Comparison of ENCODE assay signal across 10 mouse cellular contexts in genomic region chr7:83813993-83814392, GRCm38 (mm10). TPM values are rescaled to one million over a fixed set of nuclear protein-coding genes. Genes with fewer than 3 reads are reported as not detected.
DNase-seq lines count a peak whose midpoint lies in the region; ATAC-seq and TF ChIP-seq lines count a peak whose summit lies in the region.
"Had no signal": no experiment of that assay in that cellular context is flagged by ENCODE, and none has a peak within 500 bp of the region (broad histone marks: within the 10 kb centered on the region; RNA-seq: fewer than 3 reads in every experiment).

No protein-coding gene starts in this region.

- no peak overlapping the region for H3K4me2 ChIP-seq in intestine, postnatal 0 days (replicated peaks; ENCODE audit: low read depth)

- peak; percentile 59 to 74 for DNase-seq in cerebellum, adult 2 months
- no peak for DNase-seq in cerebellum, adult 8-10 months
- peak; percentile 58 to 64 for DNase-seq in cerebellum, postnatal 25 days
- peak; percentile 30 to 51 for DNase-seq in lung, adult 18-20 months
- peak; percentile 24 for DNase-seq in retina, postnatal 1 day
- no peak for DNase-seq in B cell, adult 2 months

- no peaks in the 10 kb centered on the region for H3K9me3 ChIP-seq in intestine, postnatal 0 days (ENCODE audit: control insufficient read depth)

- no peak overlapping the region for H3K9ac ChIP-seq in intestine, postnatal 0 days (ENCODE audit: low read depth, low read length)

- WGBS in cerebellum, adult 2 months = 5% methylated on average over 4 of the region's 4 CpGs
- WGBS in intestine, postnatal 0 days = 16% methylated on average over 4 of the region's 4 CpGs

- H3K4me1 ChIP-seq in cerebellum, adult 2 months (ENCODE audit: control insufficient read depth, insufficient read depth, low read length) = peaks cover 17% of the 10 kb centered on the region
- no peaks in the 10 kb centered on the region for H3K4me1 ChIP-seq in intestine, postnatal 0 days (replicated peaks; ENCODE audit: control insufficient read depth, insufficient read depth, low read length)

- ATAC-seq in granulocyte monocyte progenitor cell, adult 5-6 weeks (replicated peaks; ENCODE audit: poor library complexity, severe bottlenecking) = peak; percentile 56
- no peak for ATAC-seq in intestine, postnatal 0 days

- no peaks in the 10 kb centered on the region for H3K36me3 ChIP-seq in intestine, postnatal 0 days (ENCODE audit: control insufficient read depth, insufficient read depth)

- H3K27me3 ChIP-seq in cerebellum, adult 2 months (ENCODE audit: control insufficient read depth, insufficient read depth, low read length) = no peaks in the 10 kb centered on the region
- no peaks in the 10 kb centered on the region for H3K27me3 ChIP-seq in intestine, postnatal 0 days (replicated peaks; ENCODE audit: control insufficient read depth, insufficient read depth, low read length)

- no peak overlapping the region for H3K27ac ChIP-seq in cerebellum, adult 2 months (ENCODE audit: insufficient read depth, low read length)
- H3K27ac ChIP-seq in intestine, postnatal 0 days (ENCODE audit: low read depth, low read length) = peak overlapping the region; percentile 11; the same call in 1 of the 2 replicates

- no peak overlapping the region for H3K4me3 ChIP-seq in cerebellum, adult 2 months (replicated peaks; ENCODE audit: insufficient read depth, low read depth, low read length)
- H3K4me3 ChIP-seq in intestine, postnatal 0 days (ENCODE audit: low read depth, low read length) = no peak overlapping the region

- TF ChIP-seq CTCF in cerebellum, adult 2 months (IDR thresholded peaks at IDR 0.05; ENCODE audit: borderline replicate concordance, insufficient read depth, low read depth, low read length) = no peak
- TF ChIP-seq CTCF in intestine, postnatal 0 days (IDR thresholded peaks at IDR 0.05; ENCODE audit: low read depth) = no peak

- TF ChIP-seq POLR2A in cerebellum, adult 2 months (IDR thresholded peaks at IDR 0.05; ENCODE audit: borderline replicate concordance, insufficient read depth, low read length) = no peak

RNA-seq across cellular contexts. Expression of gene Cfap161, which starts 19.3 kb away (rescaled TPM):
- 1.7 and 2.4 TPM in 2 replicates for polyA plus RNA-seq in cerebellum, adult 2 months (2012; rRNA removed)
- not detected in 2 replicates for total RNA-seq in granulocyte monocyte progenitor cell, adult 5-6 weeks (2014; fragmentation: Nextera tagmentation)
- total RNA-seq in granulocyte monocyte progenitor cell, adult 5-6 weeks (2017) = not detected in 2 replicates
- polyA plus RNA-seq in intestine, postnatal 0 days (2015; fragmentation: Nextera tagmentation; extraction: Ambion mirVana) = not detected in 2 replicates
- total RNA-seq: hematopoietic stem cell, adult 5-6 weeks had no signal
- polyA plus RNA-seq: C2C12 had no signal

Comparison
In these comparisons a context has a peak if more than half of its experiments do, and no peak if none do; other contexts are left out.
1. DNase-seq: peak in cerebellum, adult 2 months (2 of 2), cerebellum, postnatal 25 days (2 of 2), lung, adult 18-20 months (2 of 2) and retina, postnatal 1 day (single experiment); none in cerebellum, adult 8-10 months (single experiment) and B cell, adult 2 months (0 of 2).